Mouse (Mus musculus) lung, postnatal 0 days (tissue): Measurements from ENCODE around the gene Ndufb2. TPM values are rescaled to one million over a fixed set of nuclear protein-coding genes. Genes with fewer than 3 reads are reported as not detected.

Experiments used
- ATAC-seq: fragments of 200-750 bp; cut with Nextera tagmentation; 2 replicates; pipeline ENCODE4 v1.8.0; 2017; ENCODE audit warnings: moderate library complexity
- DNase-seq: peaks from one replicate; pipeline ENCODE4 v3.0.0-alpha.2; 2016; ENCODE audit warnings: low spot score
- H3K27ac ChIP-seq: fragments of 300-500 bp; sonication (generic); 2 replicates; pipeline ENCODE4 v1.5.1; 2014; ENCODE audit warnings: antibody characterized with exemption, mild to moderate bottlenecking, low read length, mixed read lengths
- H3K27me3 ChIP-seq: fragments of 300-500 bp; sonication (generic); replicated peaks from 2 replicates; pipeline ENCODE4 v1.6.1; 2014; ENCODE audit warnings: low read length, mixed read lengths; ENCODE audit not compliant: insufficient read depth
- H3K36me3 ChIP-seq: fragments of 300-500 bp; sonication (generic); 2 replicates; pipeline ENCODE4 v1.6.1; 2014; ENCODE audit warnings: low read length, mixed read lengths; ENCODE audit not compliant: insufficient read depth
- H3K4me1 ChIP-seq: fragments of 300-500 bp; sonication (generic); 2 replicates; pipeline ENCODE4 v1.6.1; 2014; ENCODE audit warnings: antibody characterized with exemption, low read depth, low read length, mixed read lengths; ENCODE audit not compliant: insufficient read depth
- H3K4me2 ChIP-seq: fragments of 300-500 bp; sonication (generic); replicated peaks from 2 replicates; pipeline ENCODE4 v1.6.1; 2014; ENCODE audit warnings: low read depth, mild to moderate bottlenecking, low read length, moderate library complexity, mixed read lengths
- H3K4me3 ChIP-seq: fragments of 300-500 bp; sonication (generic); 2 replicates; pipeline ENCODE4 v1.5.1; 2014; ENCODE audit warnings: low read depth, low read length
- H3K9ac ChIP-seq: fragments of 300-500 bp; sonication (generic); replicated peaks from 2 replicates; pipeline ENCODE4 v1.6.1; 2014; ENCODE audit warnings: low read depth, mild to moderate bottlenecking
- H3K9me3 ChIP-seq: fragments of 300-500 bp; sonication (generic); 2 replicates; pipeline ENCODE4 v1.6.1; 2016; ENCODE audit warnings: low read length, mixed read lengths
- CTCF ChIP-seq: IDR thresholded peaks from 2 replicates; pipeline ENCODE4 v1.5.1; 2016; ENCODE audit warnings: antibody characterized with exemption, mild to moderate bottlenecking
- EP300 ChIP-seq: IDR thresholded peaks from 2 replicates; pipeline ENCODE4 v1.6.1; 2016; ENCODE audit warnings: antibody characterized with exemption, mild to moderate bottlenecking, control low read depth
- WGBS: fragments of 180-500 bp; shearing (Covaris S2); extraction: QIAGEN DNeasy Blood & Tissue Kit; methylation state at CpG from one replicate; pipeline ENCODE4 v1.1.7; 2014; 5-methylcytosine and 5-hydroxymethylcytosine counted together
- polyA plus RNA-seq: library from polyadenylated mRNA; unstranded; fragments of >200 nt; fragmentation: Nextera tagmentation; extraction: Ambion mirVana; gene quantifications from 2 replicates; pipeline ENCODE4 v1.2.1, GENCODE M21; 2015

The Ndufb2 gene
- polyA plus RNA-seq, 1 experiment from 2014 or later: 287 TPM

DNA sequence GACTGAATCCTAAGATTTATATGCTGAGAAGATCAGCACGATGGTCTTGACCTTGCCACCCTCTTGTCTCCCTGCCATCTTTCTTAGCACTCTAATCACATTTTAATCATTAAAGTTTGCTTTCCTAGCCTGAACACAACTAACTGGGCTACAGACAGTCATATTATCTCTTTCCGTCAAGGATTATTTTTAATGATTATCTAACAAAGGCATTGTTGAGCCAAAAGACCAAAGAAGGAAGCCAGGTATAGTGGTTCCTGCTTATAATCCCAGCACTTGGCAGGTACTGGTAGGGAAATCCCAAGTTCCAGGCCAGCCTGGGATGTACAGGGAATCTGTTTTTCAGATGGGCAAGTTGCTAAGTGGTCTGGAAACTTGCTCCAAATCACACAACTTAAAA, 18.9 kb downstream of the Ndufb2 start:
- H3K9me3 ChIP-seq: no peaks in the 10 kb centered on the region
- no peak overlapping the region for H3K4me2 ChIP-seq
- H3K4me1 ChIP-seq: no peaks in the 10 kb centered on the region
- H3K9ac ChIP-seq: no peak overlapping the region
- DNase-seq (no peak), ATAC-seq (no peak)
- H3K36me3 ChIP-seq: peaks cover 20% of the 10 kb centered on the region
- no peak overlapping the region for H3K27ac ChIP-seq
- 87% methylated on average over 2 of the region's 2 CpGs for WGBS
- no peaks in the 10 kb centered on the region for H3K27me3 ChIP-seq
- TF ChIP-seq CTCF (no peak), EP300 (no peak)
- no peak overlapping the region for H3K4me3 ChIP-seq

Other genes starting within 250 kb of the Ndufb2 start
- 24.4 and 27.9 TPM in 2 replicates for gene Slc37a3, start 214.9 kb upstream of the Ndufb2 start, polyA plus RNA-seq
- gene Rab19, start 211.4 kb upstream of the Ndufb2 start, polyA plus RNA-seq: 5.8 and 6.9 TPM in 2 replicates
- gene Mkrn1, start 172.1 kb upstream of the Ndufb2 start, polyA plus RNA-seq: 125 and 127 TPM in 2 replicates
- gene Dennd2a, start 34.7 kb upstream of the Ndufb2 start, polyA plus RNA-seq: 13.4 and 13.8 TPM in 2 replicates
- gene Adck2, start 18.7 kb upstream of the Ndufb2 start, polyA plus RNA-seq: 24.6 and 25.7 TPM in 2 replicates
- gene Gm42420, start 6.8 kb upstream of the Ndufb2 start, polyA plus RNA-seq: 0.75 and 0.89 TPM in 2 replicates
- 8.1 and 9.6 TPM in 2 replicates for gene Braf, start 132.9 kb downstream of the Ndufb2 start, polyA plus RNA-seq
- 116 and 124 TPM in 2 replicates for gene Mrps33, start 218.4 kb downstream of the Ndufb2 start, polyA plus RNA-seq